Mouse (Mus musculus): ENCODE measurements around the gene Rimkla. TPM values are rescaled to one million over a fixed set of nuclear protein-coding genes. Genes with fewer than 3 reads are reported as not detected.

Gene Rimkla
- polyA plus RNA-seq, 1 experiment from 2014 or later: 0.67 TPM

- no peak for ATAC-seq (ENCODE audit: insufficient number of reproducible peaks, low FRiP score, low TSS enrichment, low read depth)
- 45% methylated on average over 11 of the region's 11 CpGs for WGBS
Measured at GRCm38 (mm10) chr4:119462858-119463755, 29.3 kb downstream of the Rimkla start.

GRCm38 (mm10) chr4:119462457-119462856 lies 30.0 kb downstream of the Rimkla start:
- Histone ChIP-seq H3K27ac (replicated peaks; ENCODE audit: low read depth, low read length) (no peak overlapping the region), H3K9ac (ENCODE audit: low read length) (no peak overlapping the region), H3K27me3 (ENCODE audit: control insufficient read depth, insufficient read depth, low read length) (no peaks in the 10 kb centered on the region), H3K4me1 (ENCODE audit: control insufficient read depth, insufficient read depth, low read length) (peaks cover 7% of the 10 kb centered on the region; the same call in 1 of the 2 replicates), H3K4me3 (ENCODE audit: low read depth, low read length) (no peak overlapping the region), H3K4me2 (ENCODE audit: low read depth, severe bottlenecking) (no peak overlapping the region), H3K9me3 (ENCODE audit: control insufficient read depth, low read length) (no peaks in the 10 kb centered on the region), H3K36me3 (ENCODE audit: control insufficient read depth, insufficient read depth, low read length) (no peaks in the 10 kb centered on the region)
- WGBS: 88% methylated on average over 3 of the region's 3 CpGs
- ATAC-seq (ENCODE audit: insufficient number of reproducible peaks, low FRiP score, low TSS enrichment, low read depth) (no peak), DNase-seq (ENCODE audit: low spot score) (no peak)

More at GRCm38 (mm10) chr4:119462858-119463755, 29.3 kb downstream of the Rimkla start:
- H3K27ac ChIP-seq (replicated peaks; ENCODE audit: low read depth, low read length): no peak overlapping the region
- H3K36me3 ChIP-seq (ENCODE audit: control insufficient read depth, insufficient read depth, low read length): no peaks in the 10 kb centered on the region
- no peaks in the 10 kb centered on the region for H3K27me3 ChIP-seq (ENCODE audit: control insufficient read depth, insufficient read depth, low read length)
- H3K9ac ChIP-seq (ENCODE audit: low read length): no peak overlapping the region
- peaks cover 7% of the 10 kb centered on the region; the same call in 1 of the 2 replicates for H3K4me1 ChIP-seq (ENCODE audit: control insufficient read depth, insufficient read depth, low read length)
- H3K4me3 ChIP-seq (ENCODE audit: low read depth, low read length): no peak overlapping the region
- H3K4me2 ChIP-seq (ENCODE audit: low read depth, severe bottlenecking): no peak overlapping the region
- no peaks in the 10 kb centered on the region for H3K9me3 ChIP-seq (ENCODE audit: control insufficient read depth, low read length)
- DNase-seq (ENCODE audit: low spot score): peak; percentile 51

GRCm38 (mm10) chr4:119460728-119461141 lies 31.7 kb downstream of the Rimkla start:
- Histone ChIP-seq H3K36me3 (ENCODE audit: control insufficient read depth, insufficient read depth, low read length) (no peaks in the 10 kb centered on the region), H3K4me2 (ENCODE audit: low read depth, severe bottlenecking) (no peak overlapping the region), H3K9ac (ENCODE audit: low read length) (no peak overlapping the region), H3K9me3 (ENCODE audit: control insufficient read depth, low read length) (no peaks in the 10 kb centered on the region), H3K27me3 (ENCODE audit: control insufficient read depth, insufficient read depth, low read length) (no peaks in the 10 kb centered on the region), H3K4me1 (ENCODE audit: control insufficient read depth, insufficient read depth, low read length) (peaks cover 7% of the 10 kb centered on the region; the same call in 1 of the 2 replicates), H3K27ac (replicated peaks; ENCODE audit: low read depth, low read length) (no peak overlapping the region), H3K4me3 (ENCODE audit: low read depth, low read length) (no peak overlapping the region)
- 39% methylated on average over 8 of the region's 8 CpGs for WGBS
- DNase-seq (ENCODE audit: low spot score) (no peak), ATAC-seq (ENCODE audit: insufficient number of reproducible peaks, low FRiP score, low TSS enrichment, low read depth) (peak; percentile 18; the same call in 1 of the 2 replicates)

GRCm38 (mm10) chr4:119460296-119460695 lies 32.1 kb downstream of the Rimkla start:
- H3K9me3 ChIP-seq (ENCODE audit: control insufficient read depth, low read length): no peaks in the 10 kb centered on the region
- 62% methylated on average over 5 of the region's 5 CpGs for WGBS
- DNase-seq (ENCODE audit: low spot score) (peak; percentile 50), ATAC-seq (ENCODE audit: insufficient number of reproducible peaks, low FRiP score, low TSS enrichment, low read depth) (peak; percentile 27; the same call in 1 of the 2 replicates)
- no peaks in the 10 kb centered on the region for H3K36me3 ChIP-seq (ENCODE audit: control insufficient read depth, insufficient read depth, low read length)
- no peak overlapping the region for H3K27ac ChIP-seq (replicated peaks; ENCODE audit: low read depth, low read length)
- no peaks in the 10 kb centered on the region for H3K27me3 ChIP-seq (ENCODE audit: control insufficient read depth, insufficient read depth, low read length)
- peaks cover 7% of the 10 kb centered on the region; the same call in 1 of the 2 replicates for H3K4me1 ChIP-seq (ENCODE audit: control insufficient read depth, insufficient read depth, low read length)
- no peak overlapping the region for H3K4me2 ChIP-seq (ENCODE audit: low read depth, severe bottlenecking)
- no peak overlapping the region for H3K4me3 ChIP-seq (ENCODE audit: low read depth, low read length)
- H3K9ac ChIP-seq (ENCODE audit: low read length): no peak overlapping the region

GRCm38 (mm10) chr4:119453533-119453932 lies 38.9 kb downstream of the Rimkla start:
- no peak overlapping the region for H3K4me2 ChIP-seq (ENCODE audit: low read depth, severe bottlenecking)
- H3K4me1 ChIP-seq (ENCODE audit: control insufficient read depth, insufficient read depth, low read length): no peaks in the 10 kb centered on the region
- H3K4me3 ChIP-seq (ENCODE audit: low read depth, low read length): no peak overlapping the region
- no peak overlapping the region for H3K9ac ChIP-seq (ENCODE audit: low read length)
- 34% methylated on average over 6 of the region's 6 CpGs for WGBS
- H3K9me3 ChIP-seq (ENCODE audit: control insufficient read depth, low read length): no peaks in the 10 kb centered on the region
- ATAC-seq (ENCODE audit: insufficient number of reproducible peaks, low FRiP score, low TSS enrichment, low read depth) (no peak), DNase-seq (ENCODE audit: low spot score) (no peak)
- H3K36me3 ChIP-seq (ENCODE audit: control insufficient read depth, insufficient read depth, low read length): no peaks in the 10 kb centered on the region
- H3K27me3 ChIP-seq (ENCODE audit: control insufficient read depth, insufficient read depth, low read length): no peaks in the 10 kb centered on the region
- no peak overlapping the region for H3K27ac ChIP-seq (replicated peaks; ENCODE audit: low read depth, low read length)

- DNase-seq (ENCODE audit: low spot score): no peak
- ATAC-seq (ENCODE audit: insufficient number of reproducible peaks, low FRiP score, low TSS enrichment, low read depth): no peak
- H3K4me2 ChIP-seq (ENCODE audit: low read depth, severe bottlenecking): no peak overlapping the region
- WGBS: 69% methylated on average over 5 of the region's 5 CpGs
- no peak overlapping the region for H3K9ac ChIP-seq (ENCODE audit: low read length)
- no peaks in the 10 kb centered on the region for H3K36me3 ChIP-seq (ENCODE audit: control insufficient read depth, insufficient read depth, low read length)
- H3K27me3 ChIP-seq (ENCODE audit: control insufficient read depth, insufficient read depth, low read length): no peaks in the 10 kb centered on the region
- no peaks in the 10 kb centered on the region for H3K9me3 ChIP-seq (ENCODE audit: control insufficient read depth, low read length)
- H3K27ac ChIP-seq (replicated peaks; ENCODE audit: low read depth, low read length): no peak overlapping the region
- H3K4me1 ChIP-seq (ENCODE audit: control insufficient read depth, insufficient read depth, low read length): no peaks in the 10 kb centered on the region
- H3K4me3 ChIP-seq (ENCODE audit: low read depth, low read length): no peak overlapping the region
Measured at GRCm38 (mm10) chr4:119453128-119453527, 39.3 kb downstream of the Rimkla start.

GRCm38 (mm10) chr4:119450436-119450835 lies 42.0 kb downstream of the Rimkla start:
- no peak overlapping the region for H3K27ac ChIP-seq (replicated peaks; ENCODE audit: low read depth, low read length)
- H3K4me1 ChIP-seq (ENCODE audit: control insufficient read depth, insufficient read depth, low read length): no peaks in the 10 kb centered on the region
- no peak overlapping the region for H3K9ac ChIP-seq (ENCODE audit: low read length)
- ATAC-seq (ENCODE audit: insufficient number of reproducible peaks, low FRiP score, low TSS enrichment, low read depth) (no peak), DNase-seq (ENCODE audit: low spot score) (no peak)
- no peaks in the 10 kb centered on the region for H3K27me3 ChIP-seq (ENCODE audit: control insufficient read depth, insufficient read depth, low read length)
- no peak overlapping the region for H3K4me3 ChIP-seq (ENCODE audit: low read depth, low read length)
- no peak overlapping the region for H3K4me2 ChIP-seq (ENCODE audit: low read depth, severe bottlenecking)
- no peaks in the 10 kb centered on the region for H3K36me3 ChIP-seq (ENCODE audit: control insufficient read depth, insufficient read depth, low read length)
- 75% methylated on average over 7 of the region's 7 CpGs for WGBS
- no peaks in the 10 kb centered on the region for H3K9me3 ChIP-seq (ENCODE audit: control insufficient read depth, low read length)

GRCm38 (mm10) chr4:119447786-119448185 lies 44.6 kb downstream of the Rimkla start:
- Histone ChIP-seq H3K27ac (replicated peaks; ENCODE audit: low read depth, low read length) (no peak overlapping the region), H3K27me3 (ENCODE audit: control insufficient read depth, insufficient read depth, low read length) (no peaks in the 10 kb centered on the region), H3K4me2 (ENCODE audit: low read depth, severe bottlenecking) (no peak overlapping the region), H3K9me3 (ENCODE audit: control insufficient read depth, low read length) (no peaks in the 10 kb centered on the region), H3K4me3 (ENCODE audit: low read depth, low read length) (no peak overlapping the region), H3K4me1 (ENCODE audit: control insufficient read depth, insufficient read depth, low read length) (no peaks in the 10 kb centered on the region), H3K36me3 (ENCODE audit: control insufficient read depth, insufficient read depth, low read length) (no peaks in the 10 kb centered on the region), H3K9ac (ENCODE audit: low read length) (no peak overlapping the region)
- WGBS: 90% methylated on average over 3 of the region's 3 CpGs
- ATAC-seq (ENCODE audit: insufficient number of reproducible peaks, low FRiP score, low TSS enrichment, low read depth) (no peak), DNase-seq (ENCODE audit: low spot score) (no peak)

Measured in limb, embryonic 11.5 days (tissue).